Mouse (Mus musculus) frontal cortex, adult 2 months (tissue): Measurements from ENCODE around the gene Gnb1l. TPM values are rescaled to one million over a fixed set of nuclear protein-coding genes. Genes with fewer than 3 reads are reported as not detected.
A peak's percentile ranks its signal among the peaks of the same experiment; 100 is the strongest.

ENCODE experiments used
- DNase-seq, 2 experiments: peaks; one replicate each; pipeline ENCODE4 v3.0.0; 2022; ENCODE audit warnings: low spot score in 1 of 2; ENCODE audit errors: extremely low spot score in 1 of 2
- polyA plus RNA-seq: library from polyadenylated mRNA; depleted of rRNA; stranded (reverse); fragments of >200 nt; gene quantifications from 2 replicates; pipeline ENCODE4 v1.2.3, GENCODE M21; 2012; rRNA removed

Gene Gnb1l
- polyA plus RNA-seq: 8.1 and 8.7 TPM in 2 replicates

GRCm38 (mm10) chr16:18498558-18498990 lies at the start of gene Gnb1l, which contains the start of gene Rtl10:
Gnb1l (plus strand) TSS chr16:18498713.
Rtl10 (plus strand) TSS chr16:18498901.
- peak; percentile 79 to 97 for DNase-seq

- DNase-seq: no peak
These were observed 49.5 kb upstream of the Gnb1l start for GRCm38 (mm10) chr16:18449005-18449404.

GRCm38 (mm10) chr16:18451486-18452181 lies 46.9 kb upstream of the Gnb1l start:
- DNase-seq: peak; percentile 46 to 81

GRCm38 (mm10) chr16:18452361-18452862 lies 46.1 kb upstream of the Gnb1l start:
- peak in 1 of 2 experiments; percentile 54 for DNase-seq

DNA sequence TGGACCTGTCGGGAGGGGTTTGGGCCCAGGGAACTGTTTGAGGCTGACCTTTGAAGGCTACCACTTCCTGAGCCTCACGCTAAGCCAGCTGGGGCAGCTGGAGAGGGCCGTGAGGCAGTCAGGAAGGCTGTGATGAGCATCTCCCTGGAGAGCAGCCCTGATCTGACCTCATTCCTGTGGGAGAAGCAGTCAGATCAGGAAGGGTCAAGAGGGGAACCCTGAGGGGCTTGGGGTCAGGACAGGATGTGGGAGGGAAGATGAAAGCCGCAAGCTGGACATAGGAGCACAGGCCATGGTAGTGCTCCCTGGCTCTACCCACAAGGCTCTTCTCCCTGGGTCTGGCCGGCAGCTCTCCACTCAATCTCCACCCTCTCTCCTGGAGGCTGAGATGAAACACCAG lies 44.7 kb upstream of the Gnb1l start:
- no peak for DNase-seq

- DNase-seq: no peak
These were observed 43.1 kb upstream of the Gnb1l start for GRCm38 (mm10) chr16:18455407-18455806.

GRCm38 (mm10) chr16:18458661-18459060 lies 39.9 kb upstream of the Gnb1l start:
- DNase-seq: no peak

DNA sequence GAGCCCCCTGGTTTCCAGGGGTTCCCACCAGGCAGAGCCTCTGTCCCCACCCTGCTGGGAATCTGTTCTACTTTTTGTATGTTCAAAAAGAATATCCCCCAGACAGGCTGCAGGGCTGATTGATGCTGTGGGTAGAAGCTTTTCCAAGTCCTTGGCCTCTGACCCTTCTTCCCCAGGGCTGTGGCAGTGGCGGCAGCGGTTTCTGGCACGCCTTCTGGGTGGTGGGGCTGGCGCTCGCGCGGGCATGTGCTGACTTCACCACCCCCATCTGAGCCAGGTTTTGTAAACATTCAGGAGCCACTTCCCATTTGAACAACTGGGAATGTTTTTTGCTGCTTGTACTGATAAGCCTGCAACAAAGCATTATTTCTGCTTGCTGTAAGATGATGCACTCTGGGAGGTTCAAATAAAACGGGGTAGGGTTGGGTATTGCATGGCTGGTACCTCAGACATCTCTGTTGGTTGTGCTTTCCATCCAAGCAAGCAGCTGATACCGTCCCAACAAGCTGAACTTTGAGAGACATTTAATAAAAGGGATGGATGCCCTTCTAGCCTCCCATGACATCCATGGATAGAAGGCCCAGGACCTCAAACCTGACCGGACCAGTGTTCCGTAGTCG lies 39.1 kb upstream of the Gnb1l start:
- DNase-seq: no peak

DNA sequence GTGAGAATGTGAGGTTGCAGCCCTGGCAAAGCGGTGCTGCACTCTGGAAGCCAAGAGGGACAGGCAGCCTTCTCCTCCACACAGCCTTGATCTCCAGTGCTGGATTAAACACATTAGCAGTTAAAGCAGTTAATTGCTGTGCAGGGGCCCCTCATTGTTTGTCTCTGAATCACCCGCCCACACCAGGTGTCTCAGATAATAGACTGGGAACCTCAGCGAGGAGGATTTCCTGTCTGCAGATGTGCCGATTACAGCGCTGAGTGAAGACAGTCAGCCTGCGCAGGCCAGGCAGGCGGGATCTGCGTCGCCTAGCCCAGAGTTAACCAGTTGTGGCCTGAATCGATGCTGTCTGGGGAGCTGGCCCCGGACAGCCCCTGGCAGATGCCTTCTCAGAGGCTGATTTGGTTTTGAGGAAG lies 38.5 kb upstream of the Gnb1l start:
- DNase-seq: peak in 1 of 2 experiments; percentile 58

DNA sequence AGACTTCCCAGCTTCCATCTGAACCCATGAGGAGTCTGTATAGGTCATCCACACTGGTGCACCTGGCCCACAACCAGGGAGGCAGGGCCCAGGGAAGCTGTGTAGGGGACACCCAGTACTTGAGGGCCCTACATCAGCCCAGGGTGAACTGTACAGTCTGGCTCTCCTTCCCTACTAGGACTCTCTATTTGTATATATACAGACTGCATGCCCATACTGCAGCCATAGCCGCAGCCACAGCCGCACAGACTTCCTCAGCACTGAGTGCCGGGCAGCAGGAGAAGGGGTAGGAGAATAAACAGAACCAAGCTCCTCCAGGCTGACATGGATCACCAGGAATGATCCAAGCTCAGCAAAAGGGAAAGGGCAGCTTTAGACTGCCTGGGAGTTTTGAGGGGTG lies 37.7 kb upstream of the Gnb1l start:
- no peak for DNase-seq

GRCm38 (mm10) chr16:18462031-18462430 lies 36.5 kb upstream of the Gnb1l start:
- no peak for DNase-seq

- DNase-seq: no peak
These were observed 35.9 kb upstream of the Gnb1l start for GRCm38 (mm10) chr16:18462598-18462997.

DNA sequence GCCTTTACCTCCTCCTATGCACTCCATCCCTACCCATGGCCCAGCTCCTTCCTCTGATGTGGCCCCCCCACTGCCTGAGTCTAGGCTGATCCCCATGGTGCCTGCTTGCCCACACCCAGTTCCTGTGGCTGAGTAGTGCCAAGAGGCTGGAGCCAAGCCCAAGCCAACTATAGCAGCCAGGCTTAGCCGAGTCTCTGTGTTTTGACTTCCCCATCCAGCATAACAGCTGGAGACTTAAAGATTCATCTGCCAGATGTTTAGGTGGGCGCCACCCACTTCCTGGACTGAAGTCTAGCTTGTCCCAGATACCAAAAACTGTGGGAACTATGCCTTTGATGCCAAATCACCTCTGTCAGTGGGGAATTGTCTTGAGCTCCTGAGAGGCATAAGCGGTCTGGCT lies 34.2 kb upstream of the Gnb1l start:
- DNase-seq: peak in 1 of 2 experiments; percentile 47

DNA sequence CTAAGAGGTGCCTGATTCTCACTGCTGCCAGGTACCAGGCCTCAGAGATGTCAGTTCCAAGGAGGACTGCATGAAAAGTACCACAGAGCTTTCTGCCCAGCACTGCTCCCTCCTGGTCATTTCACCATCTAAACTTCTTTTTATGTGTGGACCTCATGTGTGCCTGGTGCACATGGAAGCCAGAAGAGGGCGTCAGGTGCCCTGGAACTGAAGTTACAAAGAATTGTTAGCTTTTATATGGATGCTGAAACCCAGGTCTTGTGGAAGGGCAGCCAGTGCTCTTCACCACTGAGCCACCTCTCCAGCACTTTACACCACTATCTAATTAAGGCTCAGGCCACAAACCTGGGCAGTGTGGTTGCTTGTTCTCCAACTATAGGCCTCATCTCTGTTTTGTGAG lies 27.7 kb upstream of the Gnb1l start:
- no peak for DNase-seq

GRCm38 (mm10) chr16:18471381-18471955 lies 27.0 kb upstream of the Gnb1l start:
- DNase-seq: no peak

GRCm38 (mm10) chr16:18471976-18472375 lies 26.5 kb upstream of the Gnb1l start:
- DNase-seq: no peak

DNA sequence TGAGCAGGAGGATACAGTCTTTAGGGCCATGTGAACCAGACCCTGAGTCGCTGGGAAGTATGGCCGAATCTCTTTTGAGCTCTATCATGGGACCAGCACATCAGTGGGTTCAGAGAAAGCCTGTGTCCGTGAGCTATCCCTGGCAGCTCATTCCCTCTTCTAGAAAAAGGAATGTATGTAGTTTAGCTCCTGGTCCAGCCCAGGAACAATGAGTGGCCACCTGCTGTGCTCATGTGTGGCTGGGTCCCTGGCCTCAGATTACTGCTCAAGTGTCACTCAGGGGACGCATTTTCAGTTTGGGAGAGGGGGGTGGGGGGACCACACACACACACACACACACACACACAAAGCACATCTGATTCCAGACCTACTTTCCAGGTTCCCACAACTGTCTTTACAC lies 26.1 kb upstream of the Gnb1l start:
- no peak for DNase-seq

GRCm38 (mm10) chr16:18472976-18473375 lies 25.5 kb upstream of the Gnb1l start:
- DNase-seq: no peak

DNA sequence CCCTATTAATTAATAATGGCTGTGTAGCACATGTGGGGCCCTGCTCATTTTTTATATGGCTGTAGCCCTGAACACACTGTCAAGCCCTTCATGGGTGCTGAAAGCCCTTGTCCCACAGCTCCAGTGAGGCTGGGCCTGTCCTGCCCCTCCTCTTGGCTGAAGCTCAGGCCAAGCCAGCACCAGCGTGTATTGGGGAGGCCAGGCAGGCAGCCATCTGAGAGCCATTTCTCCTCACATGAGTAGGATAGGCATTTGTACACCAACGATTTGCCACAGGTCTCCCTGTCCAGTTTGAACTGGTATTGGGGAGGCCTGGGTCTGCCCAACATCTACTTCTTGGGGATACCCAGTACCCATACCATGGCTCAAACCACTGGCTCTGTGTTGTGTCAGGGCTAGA lies 24.5 kb upstream of the Gnb1l start:
- DNase-seq: no peak

DNA sequence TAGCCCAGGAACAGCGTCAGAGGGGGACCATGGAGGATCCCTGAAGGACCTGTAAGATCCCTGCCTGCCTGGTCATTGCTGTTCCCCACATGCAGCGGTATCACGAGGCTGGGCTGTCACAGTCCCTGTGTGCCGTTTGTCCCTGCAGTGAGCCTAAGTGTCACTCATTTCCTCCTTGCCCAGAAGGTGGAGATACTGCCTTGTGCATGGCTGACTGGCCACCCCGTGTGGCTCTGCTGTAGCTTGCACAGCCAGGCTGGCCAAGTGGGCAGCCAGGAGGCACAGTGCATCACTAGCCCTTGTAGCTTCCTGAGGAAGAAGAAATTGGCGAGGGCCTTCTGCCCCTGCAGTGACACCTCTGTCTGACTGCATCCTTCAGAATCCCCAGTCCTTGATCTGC lies 20.5 kb upstream of the Gnb1l start:
- peak in 1 of 2 experiments; percentile 3 for DNase-seq

DNA sequence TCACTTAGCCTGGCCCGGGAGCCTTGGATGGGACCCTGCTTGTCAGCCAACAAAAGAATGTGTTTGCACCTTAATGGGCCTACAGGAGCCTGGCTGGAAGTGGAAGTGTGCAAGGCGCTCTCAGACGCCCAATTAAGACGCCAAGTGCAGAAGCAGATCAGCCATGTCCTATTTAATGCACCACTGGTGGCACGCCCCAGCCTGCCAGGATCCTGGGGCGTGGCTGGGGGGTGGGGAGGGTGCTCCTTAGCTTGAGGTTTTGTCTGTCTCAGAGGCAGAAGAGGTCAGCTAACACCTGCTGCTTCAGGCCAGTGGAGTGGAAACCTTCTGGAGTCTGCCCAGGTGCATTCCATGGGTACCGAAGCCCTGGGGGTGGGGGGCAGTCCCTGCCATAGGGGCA lies 18.8 kb upstream of the Gnb1l start:
- DNase-seq: no peak
